Mouse (Mus musculus): ENCODE measurements at regions not wholly inside any gene's neighbourhood (a gene's known extent, or its start where the extent isn't known, plus 50 kb on each side); places are given as distances from the start of the nearest gene placed in this dataset.

DNA sequence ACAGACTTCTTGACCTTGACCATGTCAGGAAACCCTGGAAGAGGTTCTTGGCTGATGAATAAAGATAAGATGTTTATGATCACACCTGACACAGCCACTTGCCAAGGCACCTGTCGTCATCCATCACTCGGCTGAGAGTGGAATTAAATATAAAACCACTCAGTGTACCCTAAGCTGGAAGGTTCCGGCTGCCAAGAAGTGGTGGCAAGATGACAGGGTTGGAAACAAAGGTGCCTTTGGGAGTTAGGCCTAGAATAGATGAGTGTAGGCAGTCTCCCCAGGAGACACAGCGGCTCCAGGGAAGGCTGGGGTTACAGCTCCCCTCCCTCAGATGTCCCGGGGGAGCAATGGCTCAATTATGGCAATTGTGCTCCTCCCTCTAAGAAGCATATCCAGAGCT lies 157.0 kb downstream of the Rsl24d1 start:
- Histone ChIP-seq H3K4me2 (ENCODE audit: low read depth) (no peak overlapping the region), H3K9ac (no peak overlapping the region), H3K36me3 (ENCODE audit: insufficient read depth) (no peaks in the 10 kb centered on the region), H3K9me3 (ENCODE audit: low read length) (no peaks in the 10 kb centered on the region), H3K27ac (ENCODE audit: low read depth, low read length) (no peak overlapping the region), H3K4me3 (ENCODE audit: low read depth, low read length) (no peak overlapping the region), H3K4me1 (ENCODE audit: insufficient read depth) (no peaks in the 10 kb centered on the region), H3K27me3 (ENCODE audit: insufficient read depth, low read length) (no peaks in the 10 kb centered on the region)
- DNase-seq (no peak), ATAC-seq (no peak)
- 73% methylated on average over 5 of the region's 5 CpGs for WGBS
- TF ChIP-seq CTCF (IDR thresholded peaks at IDR 0.05; ENCODE audit: low read depth): no peak

DNA sequence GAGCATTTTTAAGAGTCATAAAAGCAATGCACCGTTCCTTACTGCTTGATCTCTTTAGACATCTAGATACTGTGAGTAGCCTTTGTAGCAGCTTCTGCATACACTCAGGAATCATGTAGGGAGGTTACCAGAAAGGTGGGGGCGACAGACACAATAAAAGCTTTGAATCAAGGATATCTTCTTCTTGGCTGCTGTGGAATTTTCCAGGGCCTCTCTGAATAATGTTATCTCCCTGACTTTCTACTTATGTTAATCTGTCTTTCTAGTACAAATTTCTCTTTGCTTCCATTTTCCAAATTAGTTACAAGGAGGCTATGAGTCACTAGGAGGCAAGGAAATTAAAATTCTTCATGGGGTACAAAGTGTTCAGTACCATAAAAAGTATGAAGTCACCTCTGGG lies 159.4 kb downstream of the Rsl24d1 start:
- Histone ChIP-seq H3K9ac (no peak overlapping the region), H3K4me2 (ENCODE audit: low read depth) (no peak overlapping the region), H3K9me3 (ENCODE audit: low read length) (no peaks in the 10 kb centered on the region), H3K36me3 (ENCODE audit: insufficient read depth) (no peaks in the 10 kb centered on the region), H3K4me1 (ENCODE audit: insufficient read depth) (no peaks in the 10 kb centered on the region), H3K27ac (ENCODE audit: low read depth, low read length) (no peak overlapping the region), H3K4me3 (ENCODE audit: low read depth, low read length) (no peak overlapping the region), H3K27me3 (ENCODE audit: insufficient read depth, low read length) (no peaks in the 10 kb centered on the region)
- 71% methylated on average over 2 of the region's 2 CpGs for WGBS
- ATAC-seq: no peak
- no peak for TF ChIP-seq CTCF (IDR thresholded peaks at IDR 0.05; ENCODE audit: low read depth)
- DNase-seq: no peak

DNA sequence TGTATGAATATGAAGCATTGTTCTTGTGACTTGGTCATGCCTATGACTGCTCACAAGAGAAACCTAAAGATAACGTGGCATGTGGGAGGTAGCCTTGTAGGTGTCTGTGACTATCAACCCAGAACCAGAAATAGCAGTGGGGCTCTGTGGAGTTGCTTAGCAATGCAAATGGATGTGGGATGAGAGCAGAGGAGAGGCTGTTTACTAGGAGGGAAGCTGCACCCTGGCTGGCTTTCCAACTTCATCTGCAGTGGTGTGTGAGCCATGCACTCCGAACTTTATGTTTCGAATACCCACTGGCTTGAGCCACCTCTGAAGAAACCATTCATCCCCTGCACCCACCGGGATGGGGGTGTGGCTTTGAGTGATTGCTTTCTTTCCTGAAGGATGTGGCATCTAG lies 160.5 kb downstream of the Rsl24d1 start:
- ATAC-seq (peak; percentile 34), DNase-seq (no peak)
- Histone ChIP-seq H3K27ac (ENCODE audit: low read depth, low read length) (no peak overlapping the region), H3K4me1 (ENCODE audit: insufficient read depth) (no peaks in the 10 kb centered on the region), H3K27me3 (ENCODE audit: insufficient read depth, low read length) (no peaks in the 10 kb centered on the region), H3K9me3 (ENCODE audit: low read length) (no peaks in the 10 kb centered on the region), H3K4me3 (ENCODE audit: low read depth, low read length) (no peak overlapping the region), H3K36me3 (ENCODE audit: insufficient read depth) (no peaks in the 10 kb centered on the region), H3K4me2 (ENCODE audit: low read depth) (no peak overlapping the region), H3K9ac (no peak overlapping the region)
- TF ChIP-seq CTCF (IDR thresholded peaks at IDR 0.05; ENCODE audit: low read depth): no peak
- 71% methylated on average over 4 of the region's 4 CpGs for WGBS

DNA sequence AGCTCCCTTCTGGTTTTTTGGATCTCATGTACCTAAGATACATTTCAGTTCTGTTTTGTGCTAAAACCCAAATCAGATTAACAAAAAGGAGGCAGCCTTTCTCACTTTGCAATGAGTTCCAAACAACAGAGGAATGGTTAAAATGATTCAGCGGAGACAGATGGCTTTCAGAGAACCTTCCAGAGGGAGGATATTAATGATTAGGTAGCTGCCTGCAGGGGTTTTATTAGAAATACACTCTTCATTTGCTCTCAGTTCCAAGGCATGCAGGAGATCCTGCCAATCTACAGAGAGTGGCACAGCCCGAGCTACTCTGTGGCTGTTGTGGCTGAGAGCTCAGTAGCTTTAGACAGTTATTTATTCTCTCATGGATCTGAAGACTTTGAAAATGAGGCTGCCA lies 162.4 kb downstream of the Rsl24d1 start:
- TF ChIP-seq CTCF (IDR thresholded peaks at IDR 0.05; ENCODE audit: low read depth): no peak
- DNase-seq (no peak), ATAC-seq (no peak)
- Histone ChIP-seq H3K27ac (ENCODE audit: low read depth, low read length) (no peak overlapping the region), H3K36me3 (ENCODE audit: insufficient read depth) (no peaks in the 10 kb centered on the region), H3K9me3 (ENCODE audit: low read length) (no peaks in the 10 kb centered on the region), H3K4me3 (ENCODE audit: low read depth, low read length) (no peak overlapping the region), H3K4me1 (ENCODE audit: insufficient read depth) (no peaks in the 10 kb centered on the region), H3K9ac (no peak overlapping the region), H3K4me2 (ENCODE audit: low read depth) (no peak overlapping the region), H3K27me3 (ENCODE audit: insufficient read depth, low read length) (no peaks in the 10 kb centered on the region)
- 43% methylated on average over 2 of the region's 2 CpGs for WGBS

DNA sequence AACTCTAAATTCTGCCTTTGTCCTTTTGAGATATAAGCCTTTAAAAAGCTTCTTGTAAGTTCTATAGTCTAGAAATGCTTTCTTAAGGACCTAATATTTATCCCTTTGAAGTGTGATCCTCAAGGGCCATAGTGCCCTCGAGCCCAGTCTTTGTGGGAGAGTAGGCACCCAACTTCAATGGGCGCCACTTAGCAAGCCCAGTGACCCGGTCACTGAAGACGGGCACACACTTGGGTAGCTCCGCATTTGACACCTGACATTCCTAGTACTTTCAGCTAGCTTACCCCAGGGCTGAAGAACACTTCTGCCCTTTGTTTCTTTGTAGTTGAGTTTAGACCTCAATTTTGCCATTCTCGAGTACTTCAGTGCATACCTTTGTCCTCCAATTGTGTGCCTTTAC lies 182.1 kb downstream of the Rsl24d1 start:
- no peak overlapping the region for H3K4me2 ChIP-seq (ENCODE audit: low read depth)
- no peaks in the 10 kb centered on the region for H3K4me1 ChIP-seq (ENCODE audit: insufficient read depth)
- H3K27ac ChIP-seq (ENCODE audit: low read depth, low read length): no peak overlapping the region
- ATAC-seq (no peak), DNase-seq (no peak)
- H3K9ac ChIP-seq: no peak overlapping the region
- no peaks in the 10 kb centered on the region for H3K36me3 ChIP-seq (ENCODE audit: insufficient read depth)
- 84% methylated on average over 6 of the region's 6 CpGs for WGBS
- no peak for TF ChIP-seq CTCF (IDR thresholded peaks at IDR 0.05; ENCODE audit: low read depth)
- no peaks in the 10 kb centered on the region for H3K27me3 ChIP-seq (ENCODE audit: insufficient read depth, low read length)
- no peaks in the 10 kb centered on the region for H3K9me3 ChIP-seq (ENCODE audit: low read length)
- H3K4me3 ChIP-seq (ENCODE audit: low read depth, low read length): no peak overlapping the region

DNA sequence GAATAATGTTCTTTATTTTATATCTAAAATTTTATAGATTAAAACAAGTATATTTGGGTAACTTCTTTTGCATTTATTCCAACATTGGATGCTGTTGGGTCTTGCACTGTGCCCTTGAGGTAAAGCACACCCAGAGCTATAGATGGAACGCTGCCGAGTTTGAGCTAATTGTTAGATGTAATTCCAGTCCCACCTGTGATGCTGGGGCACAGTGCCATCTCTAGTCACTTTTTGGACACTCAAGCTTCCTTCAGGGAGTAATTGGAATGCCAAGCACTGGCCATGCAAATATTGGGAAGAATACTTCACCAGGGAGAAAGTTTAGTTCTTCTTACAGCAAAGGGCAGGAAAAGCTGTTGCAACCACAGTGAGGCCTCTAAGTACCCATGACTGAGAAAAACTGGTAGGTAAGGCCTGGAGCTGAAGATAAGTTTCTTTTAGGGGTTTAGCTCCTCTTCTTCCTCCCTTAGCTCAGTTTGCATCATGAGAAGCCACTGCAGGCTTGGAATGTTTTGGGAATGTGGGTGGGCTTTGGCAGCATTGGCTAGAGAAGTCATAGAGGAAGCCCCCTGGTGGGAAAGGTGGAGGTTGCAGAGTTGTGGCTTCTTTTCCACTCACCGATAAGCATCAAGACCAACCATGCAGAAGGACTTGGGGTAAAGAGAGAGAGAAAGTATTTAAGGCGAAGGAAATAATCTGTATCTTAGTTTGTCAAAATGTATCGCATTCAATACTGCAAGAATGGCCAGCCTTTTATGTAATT lies 189.1 kb downstream of the Rsl24d1 start:
- WGBS: 88% methylated on average over 5 of the region's 5 CpGs
- H3K27me3 ChIP-seq (ENCODE audit: insufficient read depth, low read length): no peaks in the 10 kb centered on the region
- no peak overlapping the region for H3K4me3 ChIP-seq (ENCODE audit: low read depth, low read length)
- H3K36me3 ChIP-seq (ENCODE audit: insufficient read depth): no peaks in the 10 kb centered on the region
- TF ChIP-seq CTCF (IDR thresholded peaks at IDR 0.05; ENCODE audit: low read depth): 0 out of 2 replicates have a peak, but pooled peaks have one; percentile 22
- no peak for ATAC-seq
- no peak for DNase-seq
- H3K9me3 ChIP-seq (ENCODE audit: low read length): no peaks in the 10 kb centered on the region
- no peak overlapping the region for H3K4me2 ChIP-seq (ENCODE audit: low read depth)
- H3K4me1 ChIP-seq (ENCODE audit: insufficient read depth): no peaks in the 10 kb centered on the region
- no peak overlapping the region for H3K9ac ChIP-seq
- no peak overlapping the region for H3K27ac ChIP-seq (ENCODE audit: low read depth, low read length)

DNA sequence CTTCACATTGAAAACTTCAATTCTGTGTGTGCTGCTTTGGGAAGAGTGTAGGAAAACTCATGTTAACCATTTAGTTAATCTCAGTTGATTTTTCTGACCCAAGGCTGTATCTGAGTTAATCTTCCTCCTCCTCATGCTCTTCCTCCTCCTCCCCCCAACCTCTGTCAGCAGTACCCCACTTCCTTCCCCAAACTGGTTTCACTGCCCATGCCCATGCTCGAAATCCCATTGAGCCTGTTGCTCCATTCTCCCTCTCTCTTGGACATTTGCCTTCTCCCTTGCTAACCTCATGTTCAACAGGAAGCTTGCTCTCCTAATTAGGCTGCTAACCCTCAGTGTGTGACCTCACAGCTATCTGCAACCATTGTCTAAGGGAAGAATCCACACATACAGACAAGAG lies 203.8 kb downstream of the Rsl24d1 start:
- no peak overlapping the region for H3K9ac ChIP-seq
- ATAC-seq (no peak), DNase-seq (no peak)
- H3K36me3 ChIP-seq (ENCODE audit: insufficient read depth): no peaks in the 10 kb centered on the region
- H3K9me3 ChIP-seq (ENCODE audit: low read length): no peaks in the 10 kb centered on the region
- H3K4me1 ChIP-seq (ENCODE audit: insufficient read depth): no peaks in the 10 kb centered on the region
- no peak for TF ChIP-seq CTCF (IDR thresholded peaks at IDR 0.05; ENCODE audit: low read depth)
- H3K4me2 ChIP-seq (ENCODE audit: low read depth): no peak overlapping the region
- H3K27me3 ChIP-seq (ENCODE audit: insufficient read depth, low read length): no peaks in the 10 kb centered on the region
- no peak overlapping the region for H3K27ac ChIP-seq (ENCODE audit: low read depth, low read length)
- WGBS: 74% methylated on average over 1 of the region's 1 CpGs
- no peak overlapping the region for H3K4me3 ChIP-seq (ENCODE audit: low read depth, low read length)

Measured in forebrain, postnatal 0 days (tissue).